Mouse (Mus musculus) liver, embryonic 14 days (tissue): ENCODE results near the gene Rhob. TPM values are rescaled to one million over a fixed set of nuclear protein-coding genes. Genes with fewer than 3 reads are reported as not detected.

Source experiments
- polyA plus RNA-seq: library from polyadenylated mRNA; depleted of rRNA; stranded (reverse); fragments of >200 nt; gene quantifications from 2 replicates; pipeline ENCODE4 v1.2.3, GENCODE M21; 2012; rRNA removed

Rhob gene
- 13.5 and 13.9 TPM in 2 replicates for polyA plus RNA-seq

DNA sequence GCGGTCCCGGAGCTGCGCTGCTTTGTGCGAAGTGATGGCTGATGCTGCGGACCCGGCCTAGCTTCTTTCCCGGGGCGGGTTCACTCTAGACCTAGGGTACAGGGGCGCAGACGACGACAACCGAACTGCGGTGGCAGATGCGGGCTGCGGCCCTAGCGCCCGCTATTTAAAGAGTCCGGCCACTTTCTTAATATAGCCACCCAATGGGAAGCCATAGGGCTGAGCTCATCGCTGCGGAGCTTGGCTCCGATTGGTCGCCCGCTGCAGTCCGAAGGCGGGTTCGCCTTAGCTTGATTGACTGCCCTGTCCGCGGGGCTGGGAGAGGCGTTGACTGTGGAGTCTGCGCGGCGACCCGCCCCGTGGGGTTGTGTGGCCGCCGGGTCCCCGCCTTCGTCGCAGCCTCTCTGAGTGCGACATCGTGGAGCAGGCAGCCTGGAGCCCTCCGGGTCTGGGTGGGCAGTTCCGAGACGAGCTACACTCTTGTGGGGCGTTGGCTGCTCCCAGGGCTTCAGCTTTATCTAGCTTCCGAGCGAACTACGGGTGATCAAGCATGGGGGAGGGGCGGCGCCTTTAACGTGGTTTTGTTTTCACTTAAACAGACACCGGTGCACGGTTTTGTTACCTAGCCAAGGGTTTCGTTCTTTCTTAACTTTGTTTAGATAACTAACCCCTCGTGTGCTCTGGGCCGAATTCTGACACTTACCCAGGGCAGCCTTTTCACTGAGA, at the start of gene Rhob:
Gene Rhob (minus strand): TSS at position 139 of the 726 bp plus-strand sequence.

Other genes starting within 250 kb of the Rhob start
- not detected in 2 replicates for gene Gdf7, start 198.1 kb downstream of the Rhob start, polyA plus RNA-seq
- 2.3 TPM in 2 replicates for gene Hs1bp3, start 186.6 kb downstream of the Rhob start, polyA plus RNA-seq
- 0.02 and 0.05 TPM in 2 replicates for gene Slc7a15, start 99.1 kb upstream of the Rhob start, polyA plus RNA-seq
- gene Pum2, start 174.1 kb upstream of the Rhob start, polyA plus RNA-seq, result 21.0 and 25.4 TPM in 2 replicates